Mouse (Mus musculus) lung, postnatal 36 days (tissue): ENCODE data around the gene Slfn9.
"Not testable (repeated sequence)": the region's sequence is repeated elsewhere in the genome, so short reads cannot be mapped to it uniquely, and the experiment has no call there.

Experiments used
- DNase-seq: peaks from one replicate; pipeline ENCODE4 v3.0.0; 2022; ENCODE audit warnings: mixed read lengths

Slfn9 gene

DNA sequence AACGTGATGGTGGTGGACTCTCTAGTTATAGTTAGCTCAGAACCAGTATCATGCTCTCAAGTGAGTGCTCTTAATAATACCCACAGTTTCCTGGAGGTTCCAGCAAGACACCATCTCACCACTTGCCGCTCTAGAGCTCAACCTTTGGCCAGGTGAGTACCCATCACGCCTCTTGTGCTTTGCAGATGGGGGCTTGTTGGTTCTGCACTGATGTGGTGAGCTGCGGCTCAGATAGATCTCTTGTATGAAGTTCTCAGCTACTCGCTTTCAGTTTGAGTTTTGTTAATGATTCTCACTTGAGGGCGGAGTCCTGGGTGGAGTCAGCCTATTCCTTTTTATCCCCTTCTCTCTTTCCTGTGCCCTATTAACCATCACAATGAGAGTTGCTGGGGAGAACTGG, 37.0 kb downstream of the Slfn9 start:
- DNase-seq = no peak

DNA sequence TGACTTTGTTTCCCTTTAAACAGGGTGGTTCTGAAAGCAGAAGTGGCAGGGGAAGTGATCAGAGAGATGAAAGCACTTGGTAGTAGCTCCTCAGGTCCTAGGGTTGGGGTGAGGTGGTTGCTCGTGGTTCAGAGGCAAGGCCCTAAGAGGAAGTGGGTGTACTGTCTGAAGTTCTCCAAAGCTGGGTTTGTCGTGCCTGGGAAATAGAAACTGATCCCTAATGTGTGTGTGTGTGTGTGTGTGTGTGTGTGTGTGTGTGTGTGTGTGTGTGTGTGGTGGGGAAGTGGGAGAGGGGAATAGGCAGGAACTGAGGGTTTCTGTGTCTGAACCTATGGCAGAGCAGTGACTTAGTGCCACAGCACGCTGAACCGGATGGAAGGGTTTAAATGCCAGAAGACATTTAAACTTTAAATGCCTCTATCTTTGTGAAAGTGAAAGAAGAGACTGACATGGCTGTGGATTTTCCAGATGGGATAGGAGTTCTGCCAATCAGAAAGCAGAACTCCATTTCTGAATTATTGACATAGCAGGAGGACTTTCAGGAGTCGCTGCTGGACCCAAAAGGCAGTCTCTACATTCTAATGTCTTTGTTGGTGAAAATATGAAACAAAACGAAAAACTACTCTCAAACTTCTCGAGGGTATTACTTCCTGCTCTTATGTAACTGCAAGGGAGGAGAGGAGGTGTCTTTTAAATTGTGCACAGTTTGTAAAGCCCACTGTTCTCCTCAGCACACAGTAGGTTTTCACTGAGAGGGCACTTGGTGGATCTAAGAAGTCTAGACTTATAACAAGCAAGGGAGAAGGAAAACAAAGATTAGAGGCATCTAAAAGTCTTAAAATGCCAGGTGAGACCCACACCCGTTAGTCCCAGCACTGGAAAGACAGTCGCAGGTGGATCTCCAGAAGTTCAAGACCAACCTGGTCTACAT, 38.8 kb downstream of the Slfn9 start:
- peak; percentile 58 for DNase-seq

GRCm38 (mm10) chr11:82951865-82952611, 39.6 kb downstream of the Slfn9 start:
- DNase-seq = peak; percentile 90

GRCm38 (mm10) chr11:82950736-82951481, 40.7 kb downstream of the Slfn9 start, which contains the start of gene Slfn5:
TSS of gene Slfn5 (plus strand) at chr11:82951349.
- DNase-seq = peak; percentile 75

- peak; percentile 74 for DNase-seq
Observed at GRCm38 (mm10) chr11:82949036-82949435, 42.6 kb downstream of the Slfn9 start.

- DNase-seq = no peak
Observed at GRCm38 (mm10) chr11:82947457-82947856, 44.2 kb downstream of the Slfn9 start.

DNA sequence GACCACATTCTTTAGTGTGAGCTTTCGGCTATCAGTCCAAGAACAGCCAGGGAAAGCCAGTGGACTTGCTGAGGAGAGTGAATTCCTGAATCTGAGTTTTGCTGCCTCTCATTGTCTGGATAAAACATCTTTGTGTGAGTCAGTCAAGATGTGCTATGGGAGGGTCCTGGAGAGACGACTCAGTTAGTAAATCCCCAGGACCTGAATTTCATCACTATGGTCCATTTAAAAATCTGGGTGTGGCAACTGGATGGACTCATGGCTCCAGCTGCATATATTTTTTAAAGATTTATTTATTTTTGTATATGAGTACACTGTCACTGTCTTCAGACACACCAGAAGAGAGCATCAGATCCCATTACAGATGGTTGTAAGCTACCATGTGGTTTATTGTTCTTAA, 46.0 kb downstream of the Slfn9 start:
- DNase-seq = no peak

- no peak for DNase-seq
Observed at GRCm38 (mm10) chr11:82943336-82943735, 48.3 kb downstream of the Slfn9 start.

DNA sequence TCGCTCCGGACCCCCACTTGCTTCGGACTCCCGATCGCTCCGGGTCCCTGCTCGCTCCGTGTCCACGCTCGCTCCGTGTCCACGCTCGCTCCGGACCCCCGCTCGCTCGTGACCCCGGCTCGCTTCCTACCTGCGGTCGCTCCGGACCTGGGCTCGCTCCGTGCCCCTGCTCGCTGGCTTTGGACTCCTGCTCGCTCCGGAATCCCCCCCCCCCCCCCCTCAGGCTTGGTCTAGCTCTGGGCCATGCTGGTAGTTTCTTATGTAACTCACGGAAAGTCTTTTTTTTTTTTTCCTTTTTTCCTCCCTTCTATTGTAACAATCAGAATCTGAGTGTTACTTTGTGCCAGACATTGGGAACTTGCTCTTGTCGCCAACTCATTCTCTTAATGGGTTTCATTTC, 58.4 kb downstream of the Slfn9 start:
- DNase-seq = no peak

GRCm38 (mm10) chr11:82931671-82932450, 59.8 kb downstream of the Slfn9 start:
- not testable (repeated sequence) for DNase-seq

DNA sequence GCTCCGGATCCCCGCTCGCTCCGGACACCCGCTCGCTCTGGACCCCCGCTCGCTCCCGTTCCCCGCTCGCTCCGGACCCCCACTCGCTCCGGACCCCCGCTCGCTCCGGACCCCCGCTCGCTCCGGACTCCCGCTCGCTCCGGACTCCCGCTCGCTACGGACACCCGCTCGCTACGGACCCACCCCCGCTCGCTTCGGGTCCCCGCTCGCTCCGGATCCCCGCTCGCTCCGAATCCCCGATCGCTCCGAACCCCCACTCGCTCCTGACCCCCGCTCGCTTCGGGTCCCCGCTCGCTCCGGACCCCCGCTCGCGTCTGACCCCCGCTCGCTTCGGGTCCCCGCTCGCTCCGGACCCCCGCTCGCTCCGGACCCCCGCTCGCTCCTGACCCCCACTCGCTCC, 60.5 kb downstream of the Slfn9 start:
- DNase-seq = not testable (repeated sequence)

- DNase-seq = not testable (repeated sequence)
Observed at GRCm38 (mm10) chr11:82930391-82930955, 61.2 kb downstream of the Slfn9 start.

DNA sequence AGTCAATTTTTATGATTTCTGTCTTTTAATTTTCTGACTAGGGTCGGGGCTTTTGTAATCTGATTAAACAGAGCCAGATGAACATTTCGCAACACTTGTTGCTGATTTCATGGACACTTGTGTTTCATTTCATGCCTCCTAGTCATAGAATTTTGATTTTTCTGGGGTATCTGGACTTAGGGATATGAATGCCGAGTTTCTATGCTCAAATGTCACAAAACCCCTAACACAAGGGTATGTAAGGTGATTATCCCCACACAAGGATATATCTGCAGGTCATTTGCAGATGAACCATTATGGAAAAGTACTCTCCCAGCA, 62.0 kb downstream of the Slfn9 start:
- no peak for DNase-seq

GRCm38 (mm10) chr11:82928897-82929632, 62.6 kb downstream of the Slfn9 start:
- no peak for DNase-seq
